Comparison of ENCODE assay signal across 38 mouse cellular contexts in the genomic region with DNA sequence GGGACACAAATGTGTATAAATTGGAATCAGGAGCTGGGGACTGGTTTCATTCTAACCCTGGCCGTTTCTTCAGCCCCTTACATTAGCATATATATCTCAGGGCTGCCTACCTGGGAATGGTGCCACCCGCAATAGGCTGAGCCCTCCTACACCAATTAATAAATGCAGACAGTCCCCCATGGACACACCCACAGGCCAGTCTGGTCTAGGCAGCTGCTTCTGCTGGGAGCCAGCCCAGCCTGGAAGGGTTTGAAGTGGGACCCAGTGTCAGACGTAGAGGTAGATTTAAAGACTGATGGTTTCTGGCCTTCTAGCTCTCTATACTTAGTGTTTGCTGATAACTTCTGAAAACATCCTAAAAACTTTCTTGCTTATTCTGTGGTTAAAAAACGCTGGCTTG. TPM values are rescaled to one million over a fixed set of nuclear protein-coding genes. Genes with fewer than 3 reads are reported as not detected.
DNase-seq lines count a peak whose midpoint lies in the region; ATAC-seq and TF ChIP-seq lines count a peak whose summit lies in the region.
"Had no signal": no experiment of that assay in that cellular context is flagged by ENCODE, and none has a peak within 500 bp of the region (broad histone marks: within the 10 kb centered on the region; RNA-seq: fewer than 3 reads in every experiment).

No protein-coding gene starts in this region.

- no peak for TF ChIP-seq CTCF in forebrain, postnatal 0 days (IDR thresholded peaks at IDR 0.05; ENCODE audit: low read depth)

- no peaks in the 10 kb centered on the region for H3K9me3 ChIP-seq in forebrain, embryonic 16.5 days (ENCODE audit: control insufficient read depth, low read length)
- H3K9me3 ChIP-seq in forebrain, postnatal 0 days (ENCODE audit: low read length), result no peaks in the 10 kb centered on the region
- H3K9me3 ChIP-seq: embryonic facial prominence, embryonic 13.5 days; heart, embryonic 10.5 days; heart, embryonic 15.5 days; limb, embryonic 12.5 days; liver, embryonic 15.5 days; neural tube, embryonic 15.5 days had no signal

- no peak overlapping the region for H3K27ac ChIP-seq in forebrain, embryonic 16.5 days (ENCODE audit: low read length)
- no peak overlapping the region for H3K27ac ChIP-seq in forebrain, postnatal 0 days (ENCODE audit: low read depth, low read length)
- H3K27ac ChIP-seq: embryonic facial prominence, embryonic 13.5 days; heart, embryonic 10.5 days; heart, embryonic 15.5 days; limb, embryonic 12.5 days; liver, embryonic 15.5 days; neural tube, embryonic 15.5 days had no signal

- no peaks in the 10 kb centered on the region for H3K27me3 ChIP-seq in forebrain, embryonic 16.5 days (replicated peaks; ENCODE audit: control insufficient read depth, insufficient read depth, low read length)
- no peaks in the 10 kb centered on the region for H3K27me3 ChIP-seq in forebrain, postnatal 0 days (ENCODE audit: insufficient read depth, low read length)
- H3K27me3 ChIP-seq: CH12.LX; embryonic facial prominence, embryonic 13.5 days; heart, embryonic 15.5 days; limb, embryonic 12.5 days; liver, embryonic 15.5 days; neural tube, embryonic 15.5 days had no signal

- DNase-seq in cerebellum, postnatal 10 days, result peak; percentile 68 to 76
- DNase-seq in cerebellum, adult 11 months, result no peak
- no peak for DNase-seq in forebrain, postnatal 0 days
- peak; percentile 74 for DNase-seq in left cerebral cortex, postnatal 4 days
- DNase-seq in left cerebral cortex, postnatal 14 days (ENCODE audit: low spot score in 2 of 2), result no peak
- peak; percentile 53 for DNase-seq in retina, postnatal 1 day
- DNase-seq: adrenal gland, adult 2 months; adrenal gland, postnatal 36 days; cerebellum, adult 8-10 months; gastrocnemius, postnatal 10 days; kidney, adult 9 months; kidney, postnatal 10 days; layer of hippocampus, adult 9-11 months; lung, embryonic 14.5 days; lung, postnatal 14 days; right cerebral cortex, adult 18-20 months; spleen, adult 18-20 months; thymus, postnatal 14 days had no signal

- peaks cover 10% of the 10 kb centered on the region for H3K36me3 ChIP-seq in forebrain, embryonic 16.5 days (ENCODE audit: control insufficient read depth, insufficient read depth)
- H3K36me3 ChIP-seq in forebrain, postnatal 0 days (ENCODE audit: insufficient read depth), result peaks cover 50% of the 10 kb centered on the region

- H3K4me1 ChIP-seq in forebrain, embryonic 16.5 days (replicated peaks; ENCODE audit: control insufficient read depth, insufficient read depth, low read length), result peaks cover 2% of the 10 kb centered on the region; the same call in 1 of the 2 replicates
- no peaks in the 10 kb centered on the region for H3K4me1 ChIP-seq in forebrain, postnatal 0 days (ENCODE audit: insufficient read depth)
- H3K4me1 ChIP-seq: embryonic facial prominence, embryonic 13.5 days; heart, embryonic 15.5 days; liver, embryonic 15.5 days; neural tube, embryonic 15.5 days had no signal

- no peak overlapping the region for H3K4me2 ChIP-seq in forebrain, embryonic 16.5 days (ENCODE audit: low read length)
- no peak overlapping the region for H3K4me2 ChIP-seq in forebrain, postnatal 0 days (ENCODE audit: low read depth)
- H3K4me2 ChIP-seq: embryonic facial prominence, embryonic 13.5 days; heart, embryonic 15.5 days; limb, embryonic 12.5 days; liver, embryonic 15.5 days; lung, embryonic 14.5 days; neural tube, embryonic 15.5 days had no signal

- H3K4me3 ChIP-seq in forebrain, embryonic 16.5 days (replicated peaks; ENCODE audit: low read length), result no peak overlapping the region
- no peak overlapping the region for H3K4me3 ChIP-seq in forebrain, postnatal 0 days (ENCODE audit: low read depth, low read length)
- H3K4me3 ChIP-seq: embryonic facial prominence, embryonic 13.5 days; heart, embryonic 10.5 days; heart, embryonic 15.5 days; limb, embryonic 12.5 days; liver, embryonic 15.5 days; neural tube, embryonic 15.5 days had no signal

- WGBS in forebrain, embryonic 16.5 days, result 31% methylated on average over 4 of the region's 4 CpGs
- WGBS in forebrain, postnatal 0 days, result 28% methylated on average over 4 of the region's 4 CpGs

- intact Hi-C loops in left cerebral cortex, postnatal 4 days (cut with DNase I), result no loop called here
- intact Hi-C loops in left cerebral cortex, postnatal 14 days (cut with DNase I), result no loop called here

- peak; percentile 45; the same call in 1 of the 2 replicates for ATAC-seq in forebrain, embryonic 16.5 days
- no peak; the same call in 1 of the 2 replicates for ATAC-seq in forebrain, postnatal 0 days
- ATAC-seq: activated CD4-positive, CD25-positive, alpha-beta regulatory T cell, adult 4 months; intestine, postnatal 0 days had no signal

- H3K9ac ChIP-seq in forebrain, embryonic 16.5 days (replicated peaks; ENCODE audit: low read depth, low read length), result no peak overlapping the region
- H3K9ac ChIP-seq in forebrain, postnatal 0 days, result no peak overlapping the region
- H3K9ac ChIP-seq: embryonic facial prominence, embryonic 13.5 days; heart, embryonic 15.5 days; limb, embryonic 12.5 days; liver, embryonic 15.5 days; lung, embryonic 14.5 days; neural tube, embryonic 15.5 days had no signal

RNA-seq across cellular contexts. Expression of a gene that starts 8.0 kb away (rescaled TPM):
- 83.0 and 89.0 TPM in 2 replicates for polyA plus RNA-seq in forebrain, embryonic 16.5 days (2015; fragmentation: Nextera tagmentation; extraction: Ambion mirVana)
- total RNA-seq in forebrain, postnatal 0 days (2014; rRNA removed), result 24.7 and 27.5 TPM in 2 replicates
- 54.3 and 61.7 TPM in 2 replicates for polyA plus RNA-seq in forebrain, postnatal 0 days (2015; fragmentation: Nextera tagmentation; extraction: Ambion mirVana)
- total RNA-seq in left cerebral cortex, postnatal 4 days (2021), result 10 to 100 TPM; 13.4 to 16.3 TPM
- 10 to 100 TPM; 13.4 to 15.3 TPM for total RNA-seq in left cerebral cortex, postnatal 14 days (2021)

RNA-seq across cellular contexts. Expression of a gene that starts 12.1 kb away (rescaled TPM):
- 0.09 and 0.15 TPM in 2 replicates for polyA plus RNA-seq in forebrain, embryonic 16.5 days (2015; fragmentation: Nextera tagmentation; extraction: Ambion mirVana)
- total RNA-seq in forebrain, postnatal 0 days (2014; rRNA removed), result 0.15 TPM in 1 of 2 replicates, not detected in the other
- not detected in 2 replicates for polyA plus RNA-seq in forebrain, postnatal 0 days (2015; fragmentation: Nextera tagmentation; extraction: Ambion mirVana)
- total RNA-seq in left cerebral cortex, postnatal 4 days (2021), result not detected
- not detected for total RNA-seq in left cerebral cortex, postnatal 14 days (2021)
- total RNA-seq: adrenal gland, adult 2 months; adrenal gland, postnatal 36 days; CH12.LX; common myeloid progenitor, adult 5-6 weeks; ES-E14; gastrocnemius, postnatal 10 days; granulocyte monocyte progenitor cell, adult 5-6 weeks; left cerebral cortex, postnatal 10 days; liver, adult 2 months had no signal
- polyA plus RNA-seq: activated CD4-positive, CD25-positive, alpha-beta regulatory T cell, adult 4 months; adrenal gland, adult 2 months; C2C12; embryonic facial prominence, embryonic 13.5 days; heart, embryonic 10.5 days; heart, embryonic 15.5 days; intestine, postnatal 0 days; large intestine, adult 2 months; limb, embryonic 12.5 days; liver, adult 2 months; liver, embryonic 15.5 days; lung, embryonic 14.5 days; neural tube, embryonic 15.5 days; stomach, embryonic 16.5 days; urinary bladder, adult 2 months had no signal

RNA-seq across cellular contexts. Expression of a gene that starts 16.9 kb away (rescaled TPM):
- polyA plus RNA-seq in forebrain, embryonic 16.5 days (2015; fragmentation: Nextera tagmentation; extraction: Ambion mirVana), result 9.1 and 12.3 TPM in 2 replicates
- total RNA-seq in forebrain, postnatal 0 days (2014; rRNA removed), result 1.5 and 3.9 TPM in 2 replicates
- polyA plus RNA-seq in forebrain, postnatal 0 days (2015; fragmentation: Nextera tagmentation; extraction: Ambion mirVana), result 7.6 and 10.2 TPM in 2 replicates
- total RNA-seq in left cerebral cortex, postnatal 4 days (2021), result not detected
- total RNA-seq in left cerebral cortex, postnatal 14 days (2021), result under 1 TPM; 0.42 to 0.66 TPM
- total RNA-seq: adrenal gland, adult 2 months; CH12.LX; common myeloid progenitor, adult 5-6 weeks; ES-E14; gastrocnemius, postnatal 10 days; granulocyte monocyte progenitor cell, adult 5-6 weeks; heart, postnatal 25 days; liver, adult 2 months had no signal
- polyA plus RNA-seq: activated CD4-positive, CD25-positive, alpha-beta regulatory T cell, adult 4 months; adrenal gland, adult 2 months; C2C12; large intestine, adult 2 months; liver, adult 2 months; liver, embryonic 15.5 days; urinary bladder, adult 2 months had no signal

RNA-seq across cellular contexts. Expression of a gene that starts 50.1 kb away (rescaled TPM):
- 0.10 TPM in 1 of 2 replicates, not detected in the other for polyA plus RNA-seq in forebrain, embryonic 16.5 days (2015; fragmentation: Nextera tagmentation; extraction: Ambion mirVana)
- not detected in 2 replicates for total RNA-seq in forebrain, postnatal 0 days (2014; rRNA removed)
- not detected in 2 replicates for polyA plus RNA-seq in forebrain, postnatal 0 days (2015; fragmentation: Nextera tagmentation; extraction: Ambion mirVana)
- not detected for total RNA-seq in left cerebral cortex, postnatal 4 days (2021)
- total RNA-seq in left cerebral cortex, postnatal 14 days (2021), result not detected
- total RNA-seq: adrenal gland, postnatal 36 days; common myeloid progenitor, adult 5-6 weeks; ES-E14; gastrocnemius, postnatal 10 days; granulocyte monocyte progenitor cell, adult 5-6 weeks; left cerebral cortex, postnatal 10 days; liver, adult 2 months had no signal
- polyA plus RNA-seq: activated CD4-positive, CD25-positive, alpha-beta regulatory T cell, adult 4 months; adrenal gland, adult 2 months; intestine, postnatal 0 days; large intestine, adult 2 months; limb, embryonic 12.5 days; liver, adult 2 months; liver, embryonic 15.5 days had no signal

Comparison
In these comparisons a context has a peak if more than half of its experiments do, and no peak if none do; other contexts are left out.
1. DNase-seq: peak in cerebellum, postnatal 10 days (2 of 2), left cerebral cortex, postnatal 4 days (single experiment) and retina, postnatal 1 day (single experiment); none in cerebellum, adult 11 months (single experiment), forebrain, postnatal 0 days (single experiment) and left cerebral cortex, postnatal 14 days (0 of 2).